Mouse (Mus musculus) CD4-positive helper T cell, adult 2 months (primary cell): ENCODE results near the gene Rab2b.
"Not testable (repeated sequence)": the region's sequence is repeated elsewhere in the genome, so short reads cannot be mapped to it uniquely, and the experiment has no call there.

ENCODE experiments used
- DNase-seq: peaks from one replicate; pipeline ENCODE4 v3.0.0-alpha.2; 2012; ENCODE audit warnings: low read depth, missing footprints, low spot score

Rab2b gene

DNA sequence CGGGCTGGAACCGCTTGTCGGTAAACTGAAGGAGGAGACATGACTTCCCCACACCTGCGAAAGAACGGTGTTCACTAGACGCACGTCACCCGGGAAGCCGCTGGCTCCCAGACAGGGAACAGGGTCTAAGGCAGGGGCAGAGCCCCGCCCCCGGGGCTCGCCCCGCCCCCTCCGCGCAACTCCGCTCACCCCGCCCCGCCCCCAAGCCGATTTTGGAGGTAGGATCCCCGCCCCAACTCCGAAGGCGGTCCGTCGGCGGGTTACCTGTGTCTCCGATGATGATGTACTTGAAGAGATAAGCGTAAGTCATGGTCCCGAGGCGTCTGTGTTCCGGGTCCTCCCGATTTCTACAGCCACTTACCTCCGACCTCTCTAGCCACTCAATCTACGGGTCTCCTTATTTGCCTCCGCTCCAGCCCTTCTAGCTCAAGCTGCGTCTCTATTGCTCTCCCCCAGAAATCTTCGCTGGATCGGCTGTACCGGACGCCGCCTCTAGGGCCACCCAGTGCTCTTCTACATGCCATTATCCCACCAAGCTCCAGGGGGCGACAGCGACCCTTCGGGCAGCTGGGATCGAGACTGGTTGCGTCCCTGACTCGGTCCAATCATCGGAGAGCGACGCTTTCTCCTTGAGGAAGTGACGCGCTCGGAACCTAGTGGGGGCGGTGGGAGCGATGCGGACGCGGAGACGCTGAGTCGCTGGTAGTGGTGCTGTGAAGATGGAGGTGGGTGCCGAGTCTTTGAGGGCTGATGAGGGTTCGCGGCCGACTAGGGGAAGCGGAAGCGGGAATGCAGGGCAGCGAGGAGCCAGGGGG is at the start of gene Rab2b, which contains the start of gene Tox4:
TSS of gene Rab2b (minus strand) at position 614 of the 815 bp plus-strand sequence.
TSS of gene Tox4 (plus strand) at position 215 of the 815 bp plus-strand sequence.
- DNase-seq = peak; percentile 99

DNA sequence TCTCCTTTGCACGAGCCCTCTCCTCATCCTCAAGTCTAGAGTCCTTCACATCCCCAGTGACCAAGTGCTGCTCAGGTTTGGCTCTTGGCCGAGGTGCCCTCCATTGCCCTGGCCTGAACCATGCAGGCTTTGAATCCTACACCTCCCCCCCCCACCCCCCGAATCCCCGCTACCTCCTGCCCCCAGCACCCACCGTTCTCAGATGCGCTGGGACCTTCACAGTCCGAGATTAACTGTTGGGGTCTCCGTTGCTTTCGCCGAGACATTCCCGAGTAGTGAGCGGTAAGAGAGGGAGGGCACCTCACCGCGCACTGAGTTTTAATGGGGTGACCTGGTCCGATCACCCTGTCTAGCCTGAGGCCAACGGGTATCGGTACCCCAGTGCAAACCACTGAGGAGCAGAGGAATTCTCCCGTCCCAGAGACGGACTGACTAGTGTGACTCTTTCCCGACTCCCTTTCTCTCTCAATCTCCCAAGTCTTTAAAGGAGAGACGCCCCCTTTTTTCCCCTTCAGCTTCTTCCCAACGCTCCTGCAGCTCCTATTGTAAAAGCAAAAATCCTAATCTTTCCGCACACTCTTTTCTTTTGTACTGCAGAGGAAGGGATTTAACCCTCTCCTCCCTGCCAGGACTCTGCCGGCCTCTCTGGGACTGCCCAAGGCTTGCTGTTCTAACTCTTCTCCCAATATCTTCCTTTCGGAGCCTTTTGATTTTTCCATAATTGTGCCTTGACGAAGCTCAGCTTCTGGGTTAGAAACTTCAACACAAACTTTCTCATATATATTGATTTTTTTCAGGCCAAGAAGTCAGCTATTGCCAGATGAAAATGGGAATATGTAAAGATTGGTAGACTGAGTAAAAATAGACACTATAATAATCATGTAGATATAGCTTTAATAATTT is 48.8 kb upstream of the Rab2b start, which contains the start of gene Sall2:
TSS of gene Sall2 (minus strand) at position 853 of the 903 bp plus-strand sequence.
- no peak for DNase-seq

DNA sequence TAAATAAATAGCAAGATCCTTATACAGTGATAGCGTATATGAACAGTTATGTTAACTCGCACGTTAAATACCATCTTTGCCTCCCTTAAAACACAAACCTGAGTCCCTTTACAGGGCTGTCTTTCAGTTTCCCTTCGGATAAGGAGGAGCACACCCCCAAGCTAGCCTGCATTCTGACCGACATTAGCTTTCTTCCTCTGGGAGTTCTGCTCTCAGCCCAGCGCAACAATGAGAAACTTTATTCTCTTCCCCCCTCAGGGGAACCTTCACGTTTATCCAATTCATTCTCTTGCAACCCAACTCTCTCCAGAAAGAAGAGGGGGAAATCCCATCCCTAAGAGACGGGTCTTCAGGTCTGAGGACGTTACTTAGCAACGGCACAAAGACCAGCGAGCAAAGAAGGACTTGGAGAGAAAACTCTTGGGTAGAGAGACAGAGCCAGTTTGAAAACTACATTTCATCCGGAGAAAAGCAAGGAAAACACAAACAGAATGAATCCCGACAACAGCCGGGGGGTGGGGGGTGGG is 48.1 kb upstream of the Rab2b start:
- DNase-seq = no peak

DNA sequence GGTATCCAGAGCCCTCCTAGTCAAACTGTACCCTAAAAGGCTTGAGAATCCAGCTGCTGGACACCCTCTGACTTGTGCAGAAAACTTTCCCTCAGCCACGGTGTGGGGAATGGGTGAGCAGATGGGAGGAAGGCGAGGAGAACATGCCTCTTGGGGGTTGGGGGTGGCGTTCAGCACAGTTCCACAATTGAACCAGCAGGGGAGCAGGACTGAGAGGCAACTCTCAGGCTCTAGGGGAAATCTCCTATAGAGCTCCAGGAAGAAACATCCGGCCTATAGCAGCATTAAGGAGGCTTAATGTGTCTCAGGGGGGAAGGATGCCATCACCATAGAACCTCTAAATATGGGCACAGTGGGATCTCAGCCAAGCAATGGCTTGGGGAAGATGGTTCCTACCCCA is 46.5 kb upstream of the Rab2b start:
- no peak for DNase-seq

DNA sequence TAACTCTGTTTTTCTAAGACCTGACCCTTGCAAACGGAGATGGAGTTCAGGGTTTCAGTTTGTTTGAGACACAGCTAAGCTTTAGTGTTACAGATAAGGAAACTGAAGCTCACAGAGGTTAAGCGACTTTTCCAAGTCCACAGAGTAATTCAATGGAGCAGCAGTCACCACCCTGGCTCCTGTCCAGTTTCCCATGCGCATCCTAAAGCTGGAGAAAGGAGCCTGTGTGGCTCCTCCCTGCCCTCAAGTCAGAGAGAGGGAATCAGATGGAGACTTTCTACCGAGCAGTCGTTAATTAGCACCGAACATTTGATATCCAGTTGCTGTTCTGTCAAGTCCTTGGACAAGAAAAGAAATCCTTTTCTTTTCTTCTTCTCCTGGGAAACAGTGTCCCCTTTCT is 40.0 kb upstream of the Rab2b start:
- no peak for DNase-seq

DNA sequence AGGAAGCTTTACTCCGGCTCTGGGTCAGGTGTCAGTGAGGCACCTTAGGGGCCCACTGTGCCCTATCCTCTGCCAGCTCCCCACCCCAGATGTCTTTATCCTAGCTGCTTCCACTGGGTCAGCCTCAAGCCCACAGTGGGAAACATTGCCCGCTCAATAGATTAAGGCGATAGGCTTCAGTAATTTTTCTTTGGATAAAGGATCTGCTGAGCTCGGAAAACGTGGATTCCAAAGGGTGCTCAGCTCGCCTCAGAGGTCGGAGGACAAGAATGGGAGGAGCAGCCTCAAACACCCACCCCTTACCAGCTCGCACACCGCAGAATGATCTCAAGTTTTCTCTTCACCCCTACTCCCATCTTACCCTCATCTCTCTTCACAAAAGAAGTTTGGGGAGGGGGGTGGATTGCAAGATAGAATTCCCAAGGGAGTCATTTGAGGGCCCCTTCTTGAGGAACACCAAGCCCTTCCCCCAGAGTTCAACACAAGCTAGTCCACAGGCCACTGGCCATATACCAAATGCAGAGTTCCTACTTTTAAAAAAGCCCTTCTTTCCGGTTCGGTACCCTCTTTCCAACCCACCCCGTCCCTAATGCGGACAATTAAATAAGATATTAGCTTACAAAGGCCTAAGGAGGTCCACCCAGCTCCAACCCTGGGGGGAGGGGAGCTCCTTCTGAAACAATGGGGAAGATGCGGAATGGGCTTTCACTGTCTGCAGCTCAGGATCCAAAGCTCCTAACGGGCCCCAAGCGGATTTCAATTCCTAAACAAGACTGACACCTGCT is 37.3 kb upstream of the Rab2b start:
- peak; percentile 21 for DNase-seq

DNA sequence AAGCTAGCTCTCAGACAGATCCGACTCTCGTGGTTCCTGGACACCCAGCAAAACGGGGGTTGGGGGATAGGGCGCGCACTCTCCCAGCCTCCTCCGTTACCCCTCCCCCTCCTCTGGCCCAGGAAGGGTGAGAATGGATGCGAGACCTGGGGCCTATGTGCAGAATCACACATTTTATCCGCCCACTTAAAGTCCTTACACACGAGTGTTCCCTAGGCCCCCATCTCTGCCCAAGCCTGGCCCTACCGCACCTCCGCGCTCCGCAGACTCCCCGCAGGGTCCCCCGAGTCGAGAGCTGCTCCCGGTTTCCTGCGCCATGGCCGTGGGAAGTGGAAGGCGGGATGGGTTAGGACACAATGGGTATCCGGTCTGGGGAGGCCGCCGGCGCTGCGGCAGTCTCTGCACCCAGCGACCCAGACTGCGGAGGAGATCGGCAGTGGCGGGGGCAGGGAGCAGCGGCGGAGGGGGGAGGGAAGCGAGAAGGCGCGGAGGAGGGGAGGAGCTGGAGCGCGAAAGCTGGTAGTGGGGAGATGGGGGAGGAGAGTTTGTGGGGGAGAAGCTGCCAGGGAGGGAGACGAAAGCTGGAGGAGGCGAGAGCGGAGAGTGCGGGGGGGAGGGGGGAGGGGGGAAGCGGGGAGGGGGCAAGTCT is 36.6 kb upstream of the Rab2b start:
- peak; percentile 69 for DNase-seq

DNA sequence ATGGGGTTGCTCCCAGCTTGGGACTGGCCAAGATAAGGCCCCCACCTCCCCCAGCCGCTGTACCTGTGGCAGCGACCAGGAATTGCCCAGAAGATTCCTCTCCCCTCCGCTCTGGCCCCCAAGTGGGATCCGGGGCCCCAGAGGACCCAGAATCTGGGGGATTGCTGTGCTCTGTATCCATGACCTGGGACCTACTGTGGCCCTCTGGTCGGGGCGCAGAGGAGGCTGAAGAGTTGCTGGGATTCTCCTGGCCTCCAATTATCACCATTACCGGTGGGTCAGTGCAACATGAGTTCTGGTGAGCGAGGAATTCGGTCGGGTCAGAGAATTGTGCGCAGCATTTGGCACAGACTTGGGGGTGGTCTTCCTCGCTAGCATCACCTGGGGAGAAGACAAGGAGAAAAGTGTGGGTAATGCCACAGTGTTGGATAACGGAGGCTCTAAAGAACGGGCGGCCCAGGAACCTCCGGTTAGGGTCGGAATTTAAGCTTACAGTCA is 36.0 kb upstream of the Rab2b start:
- DNase-seq = no peak

DNA sequence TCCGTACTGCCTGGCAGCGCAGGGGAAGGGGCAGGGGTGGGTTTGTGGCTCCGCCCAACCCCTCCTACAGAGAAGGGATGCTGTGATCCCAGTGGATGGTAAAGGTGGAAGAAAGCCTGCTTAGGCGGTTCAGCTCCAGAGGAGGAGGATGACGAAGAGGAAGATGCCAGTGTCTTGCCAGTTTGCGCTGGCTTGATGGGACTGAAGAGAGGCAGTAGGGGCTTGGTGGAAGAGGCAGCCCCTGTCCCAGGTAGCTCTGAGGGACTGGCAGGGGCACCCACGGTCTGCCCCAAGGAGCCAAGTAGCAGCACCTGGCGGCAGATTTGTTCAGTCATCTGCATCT is 35.4 kb upstream of the Rab2b start:
- DNase-seq = no peak

DNA sequence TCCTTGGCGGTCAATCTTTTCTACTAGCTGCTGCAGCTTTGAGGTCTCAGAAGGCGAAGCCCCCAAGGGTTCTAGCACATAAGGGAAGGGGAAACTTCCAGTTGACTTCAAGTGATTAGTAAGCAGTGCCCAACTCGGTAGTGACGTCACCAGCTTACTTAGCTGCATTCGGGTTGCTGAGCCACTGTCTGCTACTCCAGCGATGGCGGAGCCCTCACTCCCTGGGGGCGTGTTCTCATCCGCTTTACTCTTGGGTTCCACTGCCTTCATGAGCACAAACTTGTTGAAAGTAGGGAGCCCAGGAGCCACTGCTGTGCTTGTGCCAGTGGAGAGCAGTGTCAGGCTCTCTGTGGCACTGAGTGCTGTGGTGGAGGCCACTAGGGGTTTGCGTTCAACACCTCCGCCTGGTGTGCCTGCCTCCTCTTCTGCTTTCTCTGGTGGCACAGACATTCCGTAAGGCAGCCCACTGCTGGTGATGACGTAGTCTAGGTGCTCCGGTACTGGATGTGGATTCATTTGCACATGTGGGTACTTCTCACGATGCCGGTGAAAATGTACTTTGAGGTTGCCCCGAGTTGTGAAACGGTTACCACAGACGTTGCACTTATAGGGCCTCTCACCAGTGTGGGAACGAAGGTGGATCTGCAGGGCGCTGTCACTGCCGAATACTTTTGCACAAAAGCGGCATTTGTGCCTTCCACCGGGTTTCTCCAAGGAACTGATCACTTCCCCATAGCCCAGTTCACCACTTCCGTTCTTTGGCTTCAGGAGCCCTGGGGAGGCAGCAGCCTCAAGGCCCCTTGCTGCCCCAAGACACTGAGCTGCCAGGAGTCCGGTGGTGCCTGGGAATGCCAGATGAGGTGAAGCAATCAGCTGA is 34.8 kb upstream of the Rab2b start:
- no peak for DNase-seq

DNA sequence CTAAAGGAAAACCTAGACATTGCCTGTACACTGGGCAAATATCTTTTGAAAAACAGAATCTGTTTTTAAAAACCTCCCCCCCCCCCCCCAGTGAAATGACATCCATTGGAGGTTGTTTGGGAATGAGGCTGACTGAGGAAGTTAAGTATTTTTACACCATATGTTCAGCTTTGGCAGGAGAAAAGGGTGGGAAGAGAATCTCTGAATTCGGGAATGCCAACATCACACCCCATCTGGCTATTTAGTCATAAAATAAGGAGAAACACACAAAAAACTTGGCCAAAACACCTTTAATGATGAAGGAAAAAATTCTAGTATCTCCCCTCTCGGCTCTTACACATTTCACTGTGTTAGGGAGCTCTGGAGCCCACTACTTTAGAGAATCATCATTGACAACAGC is 31.6 kb upstream of the Rab2b start:
- no peak for DNase-seq

DNA sequence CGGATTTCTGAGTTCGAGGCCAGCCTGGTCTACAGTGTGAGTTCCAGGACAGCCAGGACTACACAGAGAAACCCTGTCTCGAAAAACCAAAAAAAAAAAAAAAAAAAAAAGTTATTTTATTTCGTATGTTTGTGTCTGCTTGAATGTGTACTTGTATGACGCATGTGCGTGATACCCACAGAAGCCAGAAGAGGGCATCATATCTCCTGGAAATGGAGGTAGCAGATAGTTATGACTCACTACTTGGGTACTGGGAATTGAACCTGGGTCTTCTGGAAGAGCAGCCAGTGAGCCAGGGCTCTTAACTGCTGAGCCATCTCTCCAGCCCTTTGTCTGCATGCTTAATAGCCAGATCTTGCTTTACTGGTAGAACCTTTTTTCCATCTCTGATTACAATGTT is 31.0 kb upstream of the Rab2b start:
- not testable (repeated sequence) for DNase-seq

DNA sequence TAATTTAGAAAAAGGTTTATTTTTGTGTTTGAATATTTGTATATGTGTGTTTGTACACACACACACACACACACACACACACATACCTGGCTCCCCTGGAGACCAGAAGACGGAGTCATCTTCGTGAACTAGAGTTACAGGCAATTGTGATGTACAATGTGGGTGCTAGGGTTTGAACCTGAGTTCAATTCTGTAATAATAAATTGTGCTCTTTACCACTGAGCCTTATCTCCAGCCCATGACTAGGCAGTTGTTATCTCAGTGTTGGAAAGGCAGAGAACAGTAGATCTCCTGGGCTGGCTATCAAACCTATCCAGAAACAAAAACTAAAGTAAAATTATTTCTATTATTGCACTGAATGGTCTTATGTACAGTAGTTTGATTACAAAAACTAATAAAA is 26.8 kb upstream of the Rab2b start:
- no peak for DNase-seq

DNA sequence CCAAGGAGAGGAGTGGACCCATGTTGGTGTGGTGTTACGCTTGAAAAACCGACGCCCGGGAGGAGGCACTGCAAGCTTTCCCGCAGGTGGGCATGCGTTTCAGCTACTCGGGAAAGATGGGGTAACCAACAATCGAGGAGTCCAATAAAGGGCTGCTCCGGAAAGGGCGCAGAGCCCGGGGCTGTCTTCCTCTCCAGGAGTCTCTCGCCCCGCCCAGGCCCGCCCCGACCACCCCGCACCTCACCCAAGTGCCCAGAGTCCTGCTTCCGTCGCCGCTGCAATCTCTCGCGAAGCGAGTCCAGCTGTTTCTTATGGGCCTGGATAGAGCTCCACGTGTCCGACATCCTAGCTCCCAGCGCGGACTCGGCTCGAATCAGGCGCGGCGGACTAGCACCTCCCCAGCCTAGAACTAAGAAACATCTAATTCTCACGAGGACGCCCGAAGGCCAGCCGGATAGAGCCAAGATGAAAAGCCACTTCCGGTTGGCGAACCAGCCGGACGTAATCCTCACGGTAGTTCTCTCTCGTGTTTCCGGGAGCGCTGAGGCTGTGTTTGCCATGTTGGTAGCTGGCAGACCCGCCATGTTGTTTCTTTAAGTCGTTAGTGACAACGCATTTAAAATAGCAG is 25.4 kb upstream of the Rab2b start, which contains the start of gene Mettl3:
TSS of gene Mettl3 (minus strand) at position 485 of the 628 bp plus-strand sequence.
- peak; percentile 93 for DNase-seq

DNA sequence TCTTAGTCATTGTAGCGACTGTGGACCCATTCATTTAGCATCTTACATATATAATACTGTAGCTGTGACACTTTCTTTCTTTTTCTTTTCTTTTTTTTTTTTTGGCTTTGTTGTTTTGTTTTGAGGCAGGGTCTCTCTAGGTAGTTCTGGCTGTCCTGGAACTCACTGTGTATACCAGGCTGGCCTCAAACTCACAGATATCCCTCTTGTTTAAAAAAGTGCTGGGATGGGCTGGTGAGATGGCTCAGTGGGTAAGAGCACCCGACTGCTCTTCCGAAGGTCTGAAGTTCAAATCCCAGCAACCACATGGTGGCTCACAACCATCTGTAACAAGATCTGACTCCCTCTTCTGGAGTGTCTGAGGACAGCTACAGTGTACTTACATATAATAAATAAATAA is 24.2 kb upstream of the Rab2b start:
- not testable (repeated sequence) for DNase-seq

DNA sequence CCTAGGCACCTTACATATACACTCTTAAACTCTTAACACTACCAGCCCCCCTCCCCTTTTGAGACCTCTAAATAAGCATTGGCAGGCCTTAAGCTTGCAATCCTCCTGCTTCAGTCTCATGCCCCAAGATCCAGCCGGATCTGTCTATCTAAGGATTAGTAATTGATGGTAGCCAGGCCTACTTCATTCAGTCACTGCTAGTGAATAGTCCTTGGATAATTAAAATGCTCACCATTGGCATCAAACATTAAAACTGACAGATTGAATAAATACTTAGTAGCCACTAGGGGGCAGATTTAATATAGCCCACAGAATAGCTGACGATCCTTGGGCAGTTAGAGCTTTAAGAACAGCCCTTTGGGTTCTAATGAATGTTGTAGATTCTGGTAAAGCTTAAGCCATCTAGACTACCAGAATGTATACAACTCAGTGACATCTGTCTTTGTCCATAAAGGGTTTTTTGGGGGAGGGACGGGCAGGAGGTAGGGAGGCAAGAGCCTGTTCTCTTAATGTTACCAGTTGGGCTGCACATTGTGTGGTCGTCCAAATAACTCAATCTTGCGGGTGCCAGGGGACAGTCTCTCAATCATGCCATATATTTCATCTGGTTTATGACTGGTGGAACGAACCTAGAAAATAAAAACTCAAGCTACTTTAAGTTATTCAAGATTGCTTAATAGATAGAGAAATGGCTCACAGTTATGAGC is 16.4 kb upstream of the Rab2b start:
- DNase-seq = peak; percentile 40

DNA sequence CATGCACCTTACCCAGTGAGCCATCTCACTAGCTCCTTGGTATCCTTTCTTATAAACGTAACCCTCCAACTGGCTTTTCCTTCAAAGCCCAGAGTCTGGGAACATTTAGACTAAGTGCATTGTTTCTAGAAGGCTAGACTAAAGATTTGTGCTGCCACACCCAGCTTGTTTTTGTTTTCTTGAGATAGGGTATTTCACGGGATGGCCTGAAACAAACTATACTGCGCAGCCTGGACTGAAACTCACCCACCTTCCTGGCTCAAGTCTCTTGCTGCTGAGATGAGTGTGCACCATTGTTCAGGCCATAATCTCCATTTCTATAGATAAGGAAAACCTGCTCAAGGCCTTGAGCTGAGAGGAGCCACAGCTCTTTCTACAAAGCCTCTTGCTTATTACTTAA is 4.8 kb upstream of the Rab2b start:
- DNase-seq = no peak

DNA sequence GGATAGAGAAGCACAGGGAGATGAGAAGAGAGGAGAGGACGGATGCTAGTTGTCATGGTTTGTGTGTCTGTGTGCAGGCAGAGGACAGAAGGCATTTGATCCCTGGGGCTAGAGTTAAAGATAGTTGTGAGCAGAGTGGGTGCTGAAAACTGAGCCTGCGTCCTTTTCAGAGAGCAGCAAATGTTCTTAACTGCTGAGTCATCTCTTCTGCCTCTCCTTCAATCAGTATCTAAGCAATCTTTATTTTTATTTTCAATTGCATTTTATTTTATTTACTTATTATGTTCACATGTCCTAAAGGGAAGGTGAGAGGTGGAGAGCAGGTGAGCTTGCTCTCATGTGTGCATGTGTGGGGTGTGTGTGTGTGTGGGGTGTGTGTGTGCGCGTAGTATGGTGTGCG is 4.3 kb upstream of the Rab2b start:
- no peak for DNase-seq

DNA sequence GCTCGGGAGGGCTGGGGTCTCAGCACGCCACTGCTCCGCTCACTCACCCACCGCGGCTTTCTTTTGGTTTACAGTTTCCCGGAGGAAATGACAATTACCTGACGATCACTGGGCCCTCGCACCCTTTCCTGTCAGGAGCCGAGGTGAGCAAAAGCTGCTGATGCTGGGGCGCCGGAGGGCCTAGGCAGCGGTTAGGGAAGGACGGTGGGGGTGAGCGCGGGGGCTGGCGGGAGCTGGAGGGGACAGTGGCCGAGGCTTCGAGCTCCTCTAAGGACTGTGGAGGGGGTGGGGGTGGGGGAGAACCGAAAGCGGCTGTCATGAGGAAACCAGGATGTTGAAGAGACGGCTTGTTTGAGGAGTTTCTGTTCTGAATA is 389 bp upstream of the Rab2b start:
- DNase-seq = no peak
